Mouse (Mus musculus): ENCODE measurements around the gene Lhfp. TPM values are rescaled to one million over a fixed set of nuclear protein-coding genes. Genes with fewer than 3 reads are reported as not detected.

The Lhfp gene
- polyA plus RNA-seq, 1 experiment from 2014 or later, result 37.4 TPM

- Histone ChIP-seq H3K27ac (replicated peaks) (no peak overlapping the region), H3K9me3 (ENCODE audit: control insufficient read depth, low read length) (no peaks in the 10 kb centered on the region), H3K4me3 (ENCODE audit: low read depth, low read length) (no peak overlapping the region), H3K9ac (ENCODE audit: low read length) (no peak overlapping the region), H3K27me3 (ENCODE audit: control insufficient read depth, insufficient read depth, low read length) (no peaks in the 10 kb centered on the region), H3K4me1 (replicated peaks; ENCODE audit: control insufficient read depth, insufficient read depth) (no peaks in the 10 kb centered on the region), H3K36me3 (ENCODE audit: control insufficient read depth, insufficient read depth, low read length) (no peaks in the 10 kb centered on the region), H3K4me2 (replicated peaks; ENCODE audit: low read depth) (no peak overlapping the region)
- TF ChIP-seq CTCF (IDR thresholded peaks at IDR 0.05; ENCODE audit: low read depth) (no peak), EP300 (optimal IDR thresholded peaks at IDR 0.05) (no peak)
- 85% methylated on average over 5 of the region's 5 CpGs for WGBS
- ATAC-seq (ENCODE audit: low FRiP score, low TSS enrichment) (no peak), DNase-seq (ENCODE audit: low spot score) (no peak)
These were observed 242.7 kb downstream of the Lhfp start for GRCm38 (mm10) chr3:53284023-53284422.

- 60% methylated on average over 13 of the region's 13 CpGs for WGBS
- Histone ChIP-seq H3K9ac (ENCODE audit: low read length) (no peak overlapping the region), H3K4me2 (replicated peaks; ENCODE audit: low read depth) (no peak overlapping the region), H3K4me1 (replicated peaks; ENCODE audit: control insufficient read depth, insufficient read depth) (no peaks in the 10 kb centered on the region), H3K4me3 (ENCODE audit: low read depth, low read length) (no peak overlapping the region), H3K36me3 (ENCODE audit: control insufficient read depth, insufficient read depth, low read length) (no peaks in the 10 kb centered on the region), H3K9me3 (ENCODE audit: control insufficient read depth, low read length) (no peaks in the 10 kb centered on the region), H3K27ac (replicated peaks) (no peak overlapping the region), H3K27me3 (ENCODE audit: control insufficient read depth, insufficient read depth, low read length) (no peaks in the 10 kb centered on the region)
- TF ChIP-seq CTCF (IDR thresholded peaks at IDR 0.05; ENCODE audit: low read depth) (no peak), EP300 (optimal IDR thresholded peaks at IDR 0.05) (no peak)
- DNase-seq (ENCODE audit: low spot score), result no peak
- ATAC-seq (ENCODE audit: low FRiP score, low TSS enrichment), result peak; percentile 38; the same call in 1 of the 2 replicates
These were observed 243.3 kb downstream of the Lhfp start for GRCm38 (mm10) chr3:53284471-53285177.

- TF ChIP-seq EP300 (optimal IDR thresholded peaks at IDR 0.05) (no peak), CTCF (IDR thresholded peaks at IDR 0.05; ENCODE audit: low read depth) (0 out of 2 replicates have a peak, but pooled peaks have one; percentile 8)
- ATAC-seq (ENCODE audit: low FRiP score, low TSS enrichment), result no peak
- no peaks in the 10 kb centered on the region for H3K4me1 ChIP-seq (replicated peaks; ENCODE audit: control insufficient read depth, insufficient read depth)
- H3K9me3 ChIP-seq (ENCODE audit: control insufficient read depth, low read length), result no peaks in the 10 kb centered on the region
- no peak for DNase-seq (ENCODE audit: low spot score)
- WGBS, result 59% methylated on average over 9 of the region's 9 CpGs
- H3K4me2 ChIP-seq (replicated peaks; ENCODE audit: low read depth), result no peak overlapping the region
- no peak overlapping the region for H3K4me3 ChIP-seq (ENCODE audit: low read depth, low read length)
- no peaks in the 10 kb centered on the region for H3K27me3 ChIP-seq (ENCODE audit: control insufficient read depth, insufficient read depth, low read length)
- H3K9ac ChIP-seq (ENCODE audit: low read length), result no peak overlapping the region
- H3K36me3 ChIP-seq (ENCODE audit: control insufficient read depth, insufficient read depth, low read length), result no peaks in the 10 kb centered on the region
- H3K27ac ChIP-seq (replicated peaks), result no peak overlapping the region
These were observed 247.3 kb downstream of the Lhfp start for GRCm38 (mm10) chr3:53288662-53289061.

- TF ChIP-seq EP300 (optimal IDR thresholded peaks at IDR 0.05) (no peak), CTCF (IDR thresholded peaks at IDR 0.05; ENCODE audit: low read depth) (no peak)
- ATAC-seq (ENCODE audit: low FRiP score, low TSS enrichment) (no peak), DNase-seq (ENCODE audit: low spot score) (no peak)
- 52% methylated on average over 14 of the region's 14 CpGs for WGBS
- Histone ChIP-seq H3K9me3 (ENCODE audit: control insufficient read depth, low read length) (no peaks in the 10 kb centered on the region), H3K4me1 (replicated peaks; ENCODE audit: control insufficient read depth, insufficient read depth) (no peaks in the 10 kb centered on the region), H3K27me3 (ENCODE audit: control insufficient read depth, insufficient read depth, low read length) (no peaks in the 10 kb centered on the region), H3K27ac (replicated peaks) (no peak overlapping the region), H3K4me3 (ENCODE audit: low read depth, low read length) (no peak overlapping the region), H3K4me2 (replicated peaks; ENCODE audit: low read depth) (peak overlapping the region; percentile 39; the same call in 1 of the 2 replicates), H3K36me3 (ENCODE audit: control insufficient read depth, insufficient read depth, low read length) (no peaks in the 10 kb centered on the region), H3K9ac (ENCODE audit: low read length) (no peak overlapping the region)
These were observed 248.4 kb downstream of the Lhfp start for GRCm38 (mm10) chr3:53289589-53290219.

GRCm38 (mm10) chr3:53291185-53291584 is 249.9 kb downstream of the Lhfp start:
- H3K36me3 ChIP-seq (ENCODE audit: control insufficient read depth, insufficient read depth, low read length), result no peaks in the 10 kb centered on the region
- WGBS, result 96% methylated on average over 3 of the region's 3 CpGs
- no peaks in the 10 kb centered on the region for H3K9me3 ChIP-seq (ENCODE audit: control insufficient read depth, low read length)

GRCm38 (mm10) chr3:53291945-53292344 is 250.6 kb downstream of the Lhfp start:
- H3K27ac ChIP-seq (replicated peaks), result no peak overlapping the region
- H3K4me1 ChIP-seq (replicated peaks; ENCODE audit: control insufficient read depth, insufficient read depth), result no peaks in the 10 kb centered on the region
- no peaks in the 10 kb centered on the region for H3K36me3 ChIP-seq (ENCODE audit: control insufficient read depth, insufficient read depth, low read length)
- no peak overlapping the region for H3K4me3 ChIP-seq (ENCODE audit: low read depth, low read length)
- no peaks in the 10 kb centered on the region for H3K27me3 ChIP-seq (ENCODE audit: control insufficient read depth, insufficient read depth, low read length)
- ATAC-seq (ENCODE audit: low FRiP score, low TSS enrichment) (no peak), DNase-seq (ENCODE audit: low spot score) (no peak)
- H3K4me2 ChIP-seq (replicated peaks; ENCODE audit: low read depth), result no peak overlapping the region
- H3K9me3 ChIP-seq (ENCODE audit: control insufficient read depth, low read length), result no peaks in the 10 kb centered on the region
- TF ChIP-seq EP300 (optimal IDR thresholded peaks at IDR 0.05) (no peak), CTCF (IDR thresholded peaks at IDR 0.05; ENCODE audit: low read depth) (no peak)
- WGBS, result 45% methylated on average over 1 of the region's 1 CpGs
- H3K9ac ChIP-seq (ENCODE audit: low read length), result no peak overlapping the region

More at GRCm38 (mm10) chr3:53291185-53291584, 249.9 kb downstream of the Lhfp start:
- H3K27me3 ChIP-seq (ENCODE audit: control insufficient read depth, insufficient read depth, low read length), result no peaks in the 10 kb centered on the region
- no peaks in the 10 kb centered on the region for H3K4me1 ChIP-seq (replicated peaks; ENCODE audit: control insufficient read depth, insufficient read depth)
- ATAC-seq (ENCODE audit: low FRiP score, low TSS enrichment), result no peak
- no peak overlapping the region for H3K9ac ChIP-seq (ENCODE audit: low read length)
- DNase-seq (ENCODE audit: low spot score), result no peak
- H3K4me3 ChIP-seq (ENCODE audit: low read depth, low read length), result no peak overlapping the region
- no peak overlapping the region for H3K4me2 ChIP-seq (replicated peaks; ENCODE audit: low read depth)
- TF ChIP-seq CTCF (IDR thresholded peaks at IDR 0.05; ENCODE audit: low read depth), result no peak
- TF ChIP-seq EP300 (optimal IDR thresholded peaks at IDR 0.05), result no peak
- no peak overlapping the region for H3K27ac ChIP-seq (replicated peaks)
